Mouse (Mus musculus) heart, adult 11 months (tissue): ENCODE measurements around the gene Gm20683.

Experiments
- DNase-seq: peaks from one replicate; pipeline ENCODE4 v3.0.0; 2022

Gene Gm20683

GRCm38 (mm10) chr17:25839455-25840235 is 1.9 kb downstream of the Gm20683 start:
- DNase-seq: peak; percentile 92

- peak; percentile 86 for DNase-seq
Observed at GRCm38 (mm10) chr17:25838904-25839303, 2.7 kb downstream of the Gm20683 start.

- peak; percentile 89 for DNase-seq
Observed at GRCm38 (mm10) chr17:25837533-25837932, 4.0 kb downstream of the Gm20683 start.

GRCm38 (mm10) chr17:25837076-25837410 is 4.5 kb downstream of the Gm20683 start, which contains the start of gene Rhbdl1:
TSS of gene Rhbdl1 (minus strand) at chr17:25837295.
- peak; percentile 98 for DNase-seq

DNA sequence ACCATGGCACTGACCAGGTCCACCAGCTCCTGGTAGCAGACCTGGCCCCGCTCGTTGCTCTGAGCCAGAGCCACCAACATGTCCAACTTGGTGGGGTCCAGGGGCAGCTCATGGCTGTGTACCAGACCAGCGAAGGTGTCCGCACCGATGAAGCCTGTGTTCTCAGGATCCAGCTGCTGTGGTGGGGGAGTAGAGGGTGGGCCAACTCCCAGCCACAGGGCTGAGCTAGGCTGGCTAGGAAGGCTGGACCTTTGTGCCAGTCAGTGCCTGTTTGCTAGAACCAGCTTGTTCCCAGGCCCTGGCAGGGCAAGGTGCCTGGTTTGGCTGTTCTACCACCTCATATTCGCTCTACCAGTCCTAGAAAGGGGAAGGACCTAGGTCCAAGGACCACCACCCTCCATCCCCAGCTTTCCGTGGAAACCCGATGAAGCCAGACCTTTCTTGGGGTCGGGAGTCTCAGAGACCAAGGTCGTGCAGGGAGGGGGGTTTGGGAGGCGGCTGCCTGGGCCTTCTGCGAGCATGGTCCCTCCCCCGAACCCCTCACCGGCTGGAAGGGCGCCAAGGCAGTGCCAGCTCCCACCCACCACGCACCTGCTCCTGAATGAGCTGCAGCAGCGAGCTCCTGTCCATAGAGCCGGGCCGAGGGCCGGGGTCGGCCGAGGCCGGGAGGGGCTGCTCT is 5.0 kb downstream of the Gm20683 start:
- peak; percentile 95 for DNase-seq

DNA sequence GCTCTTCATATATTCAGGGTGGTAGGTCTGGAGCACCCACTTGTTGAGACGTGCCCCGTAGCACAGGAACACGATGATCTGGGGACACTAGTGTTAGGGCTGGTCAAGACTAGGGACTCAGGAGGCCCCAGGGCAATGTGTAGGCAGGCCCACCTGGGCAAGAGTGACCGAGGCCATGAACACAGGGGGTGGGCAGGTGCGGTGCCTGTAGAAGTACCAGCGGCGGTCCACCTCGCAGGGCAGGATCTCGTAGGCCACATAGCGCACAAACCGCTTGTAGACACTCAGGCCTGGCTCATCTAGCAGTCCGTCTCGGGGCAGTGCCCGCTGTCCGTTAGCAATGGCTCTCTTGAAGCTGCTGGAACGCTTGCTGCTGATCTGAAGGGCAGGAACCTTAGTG is 5.7 kb downstream of the Gm20683 start:
- DNase-seq: peak; percentile 96

DNA sequence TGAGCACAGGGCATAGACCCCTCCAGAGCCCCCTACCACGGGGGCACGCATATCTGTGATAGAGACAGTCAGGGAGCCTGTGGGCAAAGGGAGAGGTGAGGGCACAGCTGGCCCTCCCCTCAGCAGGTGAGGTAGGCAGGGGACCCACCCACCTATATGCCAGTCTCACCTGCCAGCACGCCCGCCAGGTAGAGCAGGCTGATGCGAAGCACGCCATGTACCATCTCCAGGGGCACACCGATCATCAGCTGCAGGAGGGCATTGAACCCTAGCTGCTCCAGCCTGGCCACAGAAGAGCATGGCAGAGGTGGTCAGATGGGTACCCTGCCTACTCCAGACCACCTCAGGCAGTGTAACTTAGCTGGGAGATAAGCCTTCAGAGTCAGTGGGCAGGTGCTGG is 6.3 kb downstream of the Gm20683 start:
- DNase-seq: peak; percentile 96

DNA sequence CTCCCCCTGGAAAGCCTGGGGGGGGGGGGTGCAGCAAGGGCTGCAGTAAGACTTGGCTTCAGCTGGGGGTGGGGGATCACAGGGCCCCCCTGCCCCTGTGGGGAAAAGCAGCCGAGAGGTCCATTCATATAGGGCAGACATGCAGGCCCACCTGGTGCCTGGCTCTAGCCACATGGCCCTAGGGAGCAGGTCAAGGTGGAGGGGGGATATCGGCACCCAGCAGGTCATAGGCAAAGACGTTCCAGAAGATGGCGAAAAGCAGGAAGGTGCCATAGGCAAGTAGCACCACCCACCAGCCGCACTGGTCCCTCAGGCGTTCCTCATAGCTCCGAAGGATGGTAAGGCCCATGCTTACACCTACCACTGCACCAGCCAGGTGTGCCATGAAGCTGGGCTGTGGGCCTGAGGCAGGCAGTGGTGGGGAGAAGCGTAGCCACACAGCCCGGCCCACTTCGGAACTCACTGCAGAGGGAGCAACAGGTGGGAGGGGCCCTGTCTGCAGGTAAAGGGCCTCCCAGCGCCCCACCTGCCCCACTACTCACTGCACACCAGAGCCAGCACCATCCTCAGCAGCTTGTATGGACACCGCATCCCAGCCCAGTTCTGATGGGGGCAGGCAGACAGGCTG is 6.9 kb downstream of the Gm20683 start:
- DNase-seq: peak; percentile 97

GRCm38 (mm10) chr17:25833961-25834594 is 7.5 kb downstream of the Gm20683 start:
- peak; percentile 96 for DNase-seq

GRCm38 (mm10) chr17:25833291-25833663 is 8.3 kb downstream of the Gm20683 start, which contains the start of gene Stub1:
TSS of gene Stub1 (minus strand) at chr17:25833404.
- peak; percentile 99 for DNase-seq

- peak; percentile 100 for DNase-seq
Observed at GRCm38 (mm10) chr17:25832436-25833290, 8.9 kb downstream of the Gm20683 start.

DNA sequence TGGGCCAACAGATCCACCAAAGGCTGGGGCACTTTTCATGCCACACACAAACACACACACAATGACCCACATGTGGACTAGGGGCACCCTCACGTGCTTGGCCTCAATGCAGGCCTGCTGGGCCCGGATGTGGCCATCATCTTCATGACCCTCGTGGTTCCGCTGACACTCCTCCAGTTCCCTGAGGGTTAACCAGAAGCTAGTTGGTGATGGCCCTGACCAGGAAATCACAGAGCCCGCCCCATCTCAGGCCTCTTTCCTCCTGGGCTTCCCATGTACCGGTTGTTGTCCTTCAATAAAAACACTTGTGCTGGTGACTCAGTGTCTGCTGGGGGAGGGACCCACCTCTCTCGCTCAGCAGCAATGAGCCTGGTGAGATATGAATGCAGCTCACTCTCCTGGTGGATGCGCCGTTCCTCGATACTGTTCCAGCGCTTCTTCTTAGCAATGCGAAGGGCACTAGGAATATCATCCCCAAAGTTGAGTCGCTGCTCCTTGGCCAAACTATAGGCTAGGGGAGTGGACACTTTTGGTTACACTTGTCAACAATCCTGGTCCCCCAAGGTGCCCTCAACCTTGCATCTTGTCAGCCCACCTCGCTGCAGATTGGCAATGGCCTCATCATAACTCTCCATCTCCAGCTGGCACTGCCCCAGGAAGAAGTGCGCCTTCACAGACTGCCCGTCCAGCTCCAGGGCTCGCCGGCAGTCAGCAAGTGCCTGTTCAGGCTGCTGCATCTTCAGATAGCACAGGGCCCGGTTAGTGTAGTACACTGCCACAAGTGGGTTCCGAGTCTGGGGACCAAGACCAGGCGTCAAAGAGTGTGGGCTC is 9.9 kb downstream of the Gm20683 start:
- DNase-seq: peak; percentile 96

GRCm38 (mm10) chr17:25830806-25831431 is 10.6 kb downstream of the Gm20683 start:
- peak; percentile 95 for DNase-seq

GRCm38 (mm10) chr17:25830200-25830753 is 11.3 kb downstream of the Gm20683 start:
- DNase-seq: peak; percentile 92

DNA sequence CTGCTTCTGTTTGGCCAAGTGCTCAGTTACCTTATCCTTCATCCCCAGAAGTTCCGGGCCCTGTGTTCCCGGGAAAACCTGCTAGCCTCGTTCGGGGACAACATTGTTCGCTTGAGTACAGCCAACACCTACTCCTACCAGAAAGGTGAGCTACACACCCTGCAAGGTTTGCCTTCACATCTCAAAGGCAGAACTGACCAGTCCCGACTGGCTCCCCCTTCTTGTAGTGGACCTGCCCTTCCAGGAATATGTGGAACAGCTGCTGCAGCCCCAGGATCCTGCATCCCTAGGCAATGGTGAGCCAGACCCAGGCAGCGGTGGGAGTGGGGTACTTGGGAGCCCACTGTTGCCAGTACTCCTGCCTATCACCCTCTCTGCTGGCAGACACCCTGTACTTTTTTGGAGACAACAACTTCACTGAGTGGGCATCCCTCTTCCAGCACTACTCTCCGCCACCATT is 12.0 kb downstream of the Gm20683 start:
- DNase-seq: peak; percentile 94

GRCm38 (mm10) chr17:25828712-25829557 is 12.6 kb downstream of the Gm20683 start, which contains the start of gene Jmjd8:
TSS of gene Jmjd8 (plus strand) at chr17:25828867.
- peak; percentile 98 for DNase-seq

- DNase-seq: no peak
Observed at GRCm38 (mm10) chr17:25828223-25828594, 13.4 kb downstream of the Gm20683 start.

DNA sequence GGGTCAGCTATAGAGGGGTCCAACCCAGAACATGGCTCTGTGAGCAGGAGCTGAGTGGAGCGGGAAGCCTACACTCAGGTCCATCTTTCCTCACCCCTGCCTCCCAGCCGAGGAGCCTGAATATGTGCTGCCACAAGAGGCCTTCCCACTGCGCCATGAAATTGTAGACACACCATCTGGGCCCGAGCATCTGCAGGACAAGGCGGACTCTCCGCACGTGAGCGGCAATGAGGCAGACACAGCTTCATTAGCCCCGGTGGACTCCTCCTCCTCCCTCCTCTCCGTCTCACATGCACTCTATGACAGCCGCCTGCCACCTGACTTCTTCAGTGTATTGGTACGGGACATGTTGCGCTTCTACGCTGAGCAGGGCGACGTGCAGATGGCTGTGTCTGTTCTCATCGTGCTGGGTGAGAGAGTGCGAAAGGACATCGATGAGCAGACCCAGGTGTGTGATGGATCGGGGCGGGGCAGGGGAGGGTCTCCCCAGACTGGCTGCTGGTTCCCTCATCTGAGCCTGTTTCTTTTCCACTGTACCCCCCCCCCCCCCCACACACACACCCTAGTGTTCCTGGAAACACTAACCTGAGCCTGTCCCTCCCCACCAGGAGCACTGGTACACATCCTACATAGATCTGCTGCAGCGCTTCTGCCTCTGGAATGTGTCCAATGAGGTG is 13.9 kb downstream of the Gm20683 start:
- DNase-seq: peak; percentile 95

DNA sequence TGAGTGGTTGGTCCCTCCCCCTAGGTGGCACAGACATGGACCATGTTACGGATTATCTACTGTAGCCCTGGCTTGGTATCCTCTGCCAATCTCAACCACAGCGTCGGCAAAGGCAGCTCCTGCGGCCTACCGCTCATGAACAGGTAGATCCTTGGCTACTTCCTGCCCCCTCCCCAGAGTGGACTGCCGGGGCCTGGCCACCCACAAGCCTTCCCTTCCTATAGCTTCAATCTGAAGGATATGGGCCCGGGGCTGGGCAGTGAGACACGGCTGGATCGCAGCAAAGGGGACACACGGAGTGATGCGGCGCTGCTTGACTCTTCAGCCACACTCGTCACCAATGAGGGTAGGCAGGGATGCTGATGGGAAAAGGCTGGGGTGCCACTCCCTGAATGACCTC is 14.6 kb downstream of the Gm20683 start:
- peak; percentile 91 for DNase-seq
